Mouse (Mus musculus) lung, postnatal 0 days (tissue): Measurements from ENCODE around the gene Card11. TPM values are rescaled to one million over a fixed set of nuclear protein-coding genes. Genes with fewer than 3 reads are reported as not detected.

Experiments
- ATAC-seq: fragments of 200-750 bp; cut with Nextera tagmentation; 2 replicates; pipeline ENCODE4 v1.8.0; 2017; ENCODE audit warnings: moderate library complexity
- DNase-seq: peaks from one replicate; pipeline ENCODE4 v3.0.0-alpha.2; 2016; ENCODE audit warnings: low spot score
- H3K27ac ChIP-seq: fragments of 300-500 bp; sonication (generic); 2 replicates; pipeline ENCODE4 v1.5.1; 2014; ENCODE audit warnings: antibody characterized with exemption, mild to moderate bottlenecking, low read length, mixed read lengths
- H3K27me3 ChIP-seq: fragments of 300-500 bp; sonication (generic); replicated peaks from 2 replicates; pipeline ENCODE4 v1.6.1; 2014; ENCODE audit warnings: low read length, mixed read lengths; ENCODE audit not compliant: insufficient read depth
- H3K36me3 ChIP-seq: fragments of 300-500 bp; sonication (generic); 2 replicates; pipeline ENCODE4 v1.6.1; 2014; ENCODE audit warnings: low read length, mixed read lengths; ENCODE audit not compliant: insufficient read depth
- H3K4me1 ChIP-seq: fragments of 300-500 bp; sonication (generic); 2 replicates; pipeline ENCODE4 v1.6.1; 2014; ENCODE audit warnings: antibody characterized with exemption, low read depth, low read length, mixed read lengths; ENCODE audit not compliant: insufficient read depth
- H3K4me2 ChIP-seq: fragments of 300-500 bp; sonication (generic); replicated peaks from 2 replicates; pipeline ENCODE4 v1.6.1; 2014; ENCODE audit warnings: low read depth, mild to moderate bottlenecking, low read length, moderate library complexity, mixed read lengths
- H3K4me3 ChIP-seq: fragments of 300-500 bp; sonication (generic); 2 replicates; pipeline ENCODE4 v1.5.1; 2014; ENCODE audit warnings: low read depth, low read length
- H3K9ac ChIP-seq: fragments of 300-500 bp; sonication (generic); replicated peaks from 2 replicates; pipeline ENCODE4 v1.6.1; 2014; ENCODE audit warnings: low read depth, mild to moderate bottlenecking
- H3K9me3 ChIP-seq: fragments of 300-500 bp; sonication (generic); 2 replicates; pipeline ENCODE4 v1.6.1; 2016; ENCODE audit warnings: low read length, mixed read lengths
- CTCF ChIP-seq: IDR thresholded peaks from 2 replicates; pipeline ENCODE4 v1.5.1; 2016; ENCODE audit warnings: antibody characterized with exemption, mild to moderate bottlenecking
- EP300 ChIP-seq: IDR thresholded peaks from 2 replicates; pipeline ENCODE4 v1.6.1; 2016; ENCODE audit warnings: antibody characterized with exemption, mild to moderate bottlenecking, control low read depth
- WGBS: fragments of 180-500 bp; shearing (Covaris S2); extraction: QIAGEN DNeasy Blood & Tissue Kit; methylation state at CpG from one replicate; pipeline ENCODE4 v1.1.7; 2014; 5-methylcytosine and 5-hydroxymethylcytosine counted together
- polyA plus RNA-seq: library from polyadenylated mRNA; unstranded; fragments of >200 nt; fragmentation: Nextera tagmentation; extraction: Ambion mirVana; gene quantifications from 2 replicates; pipeline ENCODE4 v1.2.1, GENCODE M21; 2015

Card11 gene
- polyA plus RNA-seq, 1 experiment from 2014 or later, result 2.1 TPM

GRCm38 (mm10) chr5:140829911-140830294 lies 170.5 kb downstream of the Card11 start:
- peak overlapping the region; percentile 78 for H3K4me3 ChIP-seq
- no peak for TF ChIP-seq CTCF
- no peak for TF ChIP-seq EP300
- no peaks in the 10 kb centered on the region for H3K9me3 ChIP-seq
- H3K9ac ChIP-seq, result peak overlapping the region; percentile 78
- DNase-seq (peak; percentile 56), ATAC-seq (no peak)
- H3K4me2 ChIP-seq, result peak overlapping the region; percentile 92
- peaks cover 18% of the 10 kb centered on the region; the same call in 1 of the 2 replicates for H3K4me1 ChIP-seq
- no peaks in the 10 kb centered on the region for H3K27me3 ChIP-seq
- H3K36me3 ChIP-seq, result no peaks in the 10 kb centered on the region
- peak overlapping the region; percentile 88 for H3K27ac ChIP-seq
- whole genome bisulfite sequencing, result under 1% methylated on average over 27 of the region's 58 CpGs

GRCm38 (mm10) chr5:140829081-140829910 lies 171.1 kb downstream of the Card11 start:
- H3K27me3 ChIP-seq, result no peaks in the 10 kb centered on the region
- 0 out of 2 replicates have a peak, but pooled peaks have one; percentile 13 for TF ChIP-seq EP300
- TF ChIP-seq CTCF, result peak; percentile 50
- no peaks in the 10 kb centered on the region for H3K36me3 ChIP-seq
- peak overlapping the region; percentile 88 for H3K27ac ChIP-seq
- no peak for ATAC-seq
- peak; percentile 33 for DNase-seq
- H3K4me3 ChIP-seq, result peak overlapping the region; percentile 78
- H3K9ac ChIP-seq, result peak overlapping the region; percentile 78
- H3K4me1 ChIP-seq, result peaks cover 18% of the 10 kb centered on the region; the same call in 1 of the 2 replicates
- peak overlapping the region; percentile 92 for H3K4me2 ChIP-seq
- no peaks in the 10 kb centered on the region for H3K9me3 ChIP-seq
- WGBS, result 26% methylated on average over 18 of the region's 18 CpGs

- H3K9ac ChIP-seq, result 0 out of 2 replicates have a peak overlapping the region, but pooled peaks have one; percentile 23
- 0 out of 2 replicates have a peak overlapping the region, but pooled peaks have one; percentile 4 for H3K4me3 ChIP-seq
- peaks cover 19% of the 10 kb centered on the region for H3K4me1 ChIP-seq
- H3K27me3 ChIP-seq, result no peaks in the 10 kb centered on the region
- peak overlapping the region; percentile 57 for H3K27ac ChIP-seq
- ATAC-seq (no peak), DNase-seq (no peak)
- H3K36me3 ChIP-seq, result no peaks in the 10 kb centered on the region
- 21% methylated on average over 2 of the region's 2 CpGs for WGBS
- no peak for TF ChIP-seq CTCF
- no peak for TF ChIP-seq EP300
- H3K9me3 ChIP-seq, result no peaks in the 10 kb centered on the region
- peak overlapping the region; percentile 37; the same call in 1 of the 2 replicates for H3K4me2 ChIP-seq
Observed at GRCm38 (mm10) chr5:140828363-140828762, 172.0 kb downstream of the Card11 start.

- ATAC-seq, result no peak
- Histone ChIP-seq H3K4me2 (peak overlapping the region; percentile 37), H3K36me3 (no peaks in the 10 kb centered on the region), H3K4me3 (0 out of 2 replicates have a peak overlapping the region, but pooled peaks have one; percentile 4), H3K9ac (0 out of 2 replicates have a peak overlapping the region, but pooled peaks have one; percentile 23), H3K27ac (peak overlapping the region; percentile 57), H3K27me3 (no peaks in the 10 kb centered on the region), H3K4me1 (peaks cover 23% of the 10 kb centered on the region), H3K9me3 (no peaks in the 10 kb centered on the region)
- 17% methylated on average over 8 of the region's 8 CpGs for WGBS
- peak; percentile 45 for DNase-seq
- TF ChIP-seq EP300 (no peak), CTCF (no peak)
Observed at GRCm38 (mm10) chr5:140827896-140828295, 172.5 kb downstream of the Card11 start.

- peaks cover 23% of the 10 kb centered on the region for H3K4me1 ChIP-seq
- no peak overlapping the region for H3K9ac ChIP-seq
- H3K4me2 ChIP-seq, result peak overlapping the region; percentile 37
- TF ChIP-seq EP300 (no peak), CTCF (no peak)
- H3K27me3 ChIP-seq, result no peaks in the 10 kb centered on the region
- DNase-seq, result no peak
- no peaks in the 10 kb centered on the region for H3K36me3 ChIP-seq
- H3K4me3 ChIP-seq, result no peak overlapping the region
- H3K27ac ChIP-seq, result peak overlapping the region; percentile 57
- 34% methylated on average over 2 of the region's 2 CpGs for WGBS
- H3K9me3 ChIP-seq, result no peaks in the 10 kb centered on the region
- ATAC-seq, result no peak
Observed at GRCm38 (mm10) chr5:140827413-140827812, 173.0 kb downstream of the Card11 start.

GRCm38 (mm10) chr5:140826796-140827195 lies 173.6 kb downstream of the Card11 start:
- Histone ChIP-seq H3K4me1 (peaks cover 26% of the 10 kb centered on the region), H3K36me3 (no peaks in the 10 kb centered on the region), H3K4me2 (no peak overlapping the region), H3K9me3 (no peaks in the 10 kb centered on the region), H3K9ac (no peak overlapping the region), H3K4me3 (no peak overlapping the region), H3K27me3 (no peaks in the 10 kb centered on the region), H3K27ac (0 out of 2 replicates have a peak overlapping the region, but pooled peaks have one; percentile 23)
- TF ChIP-seq CTCF (no peak), EP300 (no peak)
- 54% methylated on average over 1 of the region's 1 CpGs for whole genome bisulfite sequencing
- ATAC-seq (no peak), DNase-seq (no peak)
